17 mouse cellular contexts compared by ENCODE assay signal in genomic region chr2:24472111-24472510, GRCm38 (mm10). TPM values are rescaled to one million over a fixed set of nuclear protein-coding genes. Genes with fewer than 3 reads are reported as not detected.
DNase-seq lines count a peak whose midpoint lies in the region; ATAC-seq lines count a peak whose summit lies in the region.
"Had no signal": no experiment of that assay in that cellular context is flagged by ENCODE, and none has a peak within 500 bp of the region (broad histone marks: within the 10 kb centered on the region; RNA-seq: fewer than 3 reads in every experiment).

No protein-coding gene starts in this region.

- peak; percentile 12 for DNase-seq in heart, adult 11 months
- peak; percentile 91 for DNase-seq in midbrain, embryonic 11.5 days (ENCODE audit: low spot score, missing footprints)
- peak; percentile 39 for DNase-seq in retina, embryonic 14.5 days (ENCODE audit: low spot score)
- no peak for DNase-seq in spleen, postnatal 14 days (ENCODE audit: low spot score in 2 of 2)
- no peak for DNase-seq in spleen, adult 12 weeks (ENCODE audit: low spot score)
- DNase-seq: cerebellum, postnatal 36 days; heart, postnatal 10 days; lung, adult 18-20 months; right cerebral cortex, postnatal 14 days had no signal

- H3K27me3 ChIP-seq in heart, embryonic 11.5 days (ENCODE audit: control insufficient read depth, insufficient read depth, low read length): peaks cover 75% of the 10 kb centered on the region
- H3K27me3 ChIP-seq in midbrain, embryonic 11.5 days (ENCODE audit: control insufficient read depth, insufficient read depth, low read length): peaks cover 53% of the 10 kb centered on the region
- H3K27me3 ChIP-seq in midbrain, embryonic 16.5 days (ENCODE audit: control insufficient read depth, insufficient read depth, low read depth, low read length): peaks cover 26% of the 10 kb centered on the region
- H3K27me3 ChIP-seq in hindbrain, embryonic 15.5 days: peaks cover 51% of the 10 kb centered on the region
- H3K27me3 ChIP-seq: Patski had no signal

- ATAC-seq in heart, embryonic 11.5 days (replicated peaks; ENCODE audit: insufficient number of reproducible peaks, low FRiP score, low TSS enrichment): no peak
- ATAC-seq in midbrain, embryonic 11.5 days (ENCODE audit: low FRiP score): no peak
- ATAC-seq in midbrain, embryonic 16.5 days: no peak
- no peak for ATAC-seq in hindbrain, embryonic 15.5 days (ENCODE audit: low FRiP score, low read depth)
- ATAC-seq: intestine, postnatal 0 days; Patski had no signal

- H3K4me3 ChIP-seq in heart, embryonic 11.5 days (ENCODE audit: low read depth, low read length): no peak overlapping the region
- H3K4me3 ChIP-seq in midbrain, embryonic 11.5 days (ENCODE audit: low read depth, low read length): no peak overlapping the region
- H3K4me3 ChIP-seq in midbrain, embryonic 16.5 days (ENCODE audit: low read depth, low read length): no peak overlapping the region
- peak overlapping the region; percentile 13; the same call in 1 of the 2 replicates for H3K4me3 ChIP-seq in hindbrain, embryonic 15.5 days
- H3K4me3 ChIP-seq: forebrain, embryonic 12.5 days; limb, embryonic 15.5 days had no signal

- no peaks in the 10 kb centered on the region for H3K9me3 ChIP-seq in heart, embryonic 11.5 days (replicated peaks; ENCODE audit: control insufficient read depth, low read length)
- H3K9me3 ChIP-seq in midbrain, embryonic 11.5 days (ENCODE audit: control insufficient read depth, low read length): no peaks in the 10 kb centered on the region
- no peaks in the 10 kb centered on the region for H3K9me3 ChIP-seq in midbrain, embryonic 16.5 days (replicated peaks; ENCODE audit: control insufficient read depth, low read length, poor library complexity, severe bottlenecking)
- no peaks in the 10 kb centered on the region for H3K9me3 ChIP-seq in hindbrain, embryonic 15.5 days
- H3K9me3 ChIP-seq: forebrain, embryonic 12.5 days; limb, embryonic 15.5 days had no signal

- H3K9ac ChIP-seq in heart, embryonic 11.5 days (ENCODE audit: low read depth, low read length): no peak overlapping the region
- no peak overlapping the region for H3K9ac ChIP-seq in midbrain, embryonic 11.5 days (ENCODE audit: low read length)
- no peak overlapping the region for H3K9ac ChIP-seq in midbrain, embryonic 16.5 days (ENCODE audit: low read depth, low read length)
- H3K9ac ChIP-seq in hindbrain, embryonic 15.5 days: no peak overlapping the region
- H3K9ac ChIP-seq: forebrain, embryonic 12.5 days; limb, embryonic 15.5 days had no signal

- H3K4me1 ChIP-seq in heart, embryonic 11.5 days (ENCODE audit: control insufficient read depth, insufficient read depth, low read length): no peaks in the 10 kb centered on the region
- peaks cover 13% of the 10 kb centered on the region for H3K4me1 ChIP-seq in midbrain, embryonic 11.5 days (ENCODE audit: control insufficient read depth, insufficient read depth, low read length)
- peaks cover 3% of the 10 kb centered on the region; the same call in 1 of the 2 replicates for H3K4me1 ChIP-seq in midbrain, embryonic 16.5 days (ENCODE audit: control insufficient read depth, insufficient read depth, low read length)
- peaks cover 16% of the 10 kb centered on the region for H3K4me1 ChIP-seq in hindbrain, embryonic 15.5 days (replicated peaks)

- WGBS in heart, embryonic 11.5 days (ENCODE audit: insufficient replicate concordance): 1% methylated on average over 7 of the region's 7 CpGs
- WGBS in midbrain, embryonic 11.5 days: 4% methylated on average over 7 of the region's 7 CpGs
- WGBS in midbrain, embryonic 16.5 days: 7% methylated on average over 7 of the region's 7 CpGs
- 5% methylated on average over 7 of the region's 7 CpGs for WGBS in hindbrain, embryonic 15.5 days

- no peak overlapping the region for H3K4me2 ChIP-seq in heart, embryonic 11.5 days
- H3K4me2 ChIP-seq in midbrain, embryonic 11.5 days: no peak overlapping the region
- no peak overlapping the region for H3K4me2 ChIP-seq in midbrain, embryonic 16.5 days (ENCODE audit: low read length)
- peak overlapping the region; percentile 20; the same call in 1 of the 2 replicates for H3K4me2 ChIP-seq in hindbrain, embryonic 15.5 days
- H3K4me2 ChIP-seq: forebrain, embryonic 12.5 days; limb, embryonic 15.5 days had no signal

- H3K36me3 ChIP-seq in heart, embryonic 11.5 days (ENCODE audit: control insufficient read depth, insufficient read depth, low read length): no peaks in the 10 kb centered on the region
- no peaks in the 10 kb centered on the region for H3K36me3 ChIP-seq in midbrain, embryonic 11.5 days (ENCODE audit: control insufficient read depth, insufficient read depth, low read length)
- no peaks in the 10 kb centered on the region for H3K36me3 ChIP-seq in midbrain, embryonic 16.5 days (ENCODE audit: control insufficient read depth, insufficient read depth, low read length)
- no peaks in the 10 kb centered on the region for H3K36me3 ChIP-seq in hindbrain, embryonic 15.5 days
- H3K36me3 ChIP-seq: forebrain, embryonic 12.5 days; limb, embryonic 15.5 days had no signal

- H3K27ac ChIP-seq in heart, embryonic 11.5 days (ENCODE audit: low read depth, low read length): no peak overlapping the region
- no peak overlapping the region for H3K27ac ChIP-seq in midbrain, embryonic 11.5 days (ENCODE audit: low read depth, low read length)
- no peak overlapping the region for H3K27ac ChIP-seq in midbrain, embryonic 16.5 days (ENCODE audit: low read length)
- no peak overlapping the region for H3K27ac ChIP-seq in hindbrain, embryonic 15.5 days (replicated peaks)
- H3K27ac ChIP-seq: forebrain, embryonic 12.5 days; limb, embryonic 15.5 days had no signal

RNA-seq across cellular contexts. Expression of gene Pax8, which starts 3.3 kb away (rescaled TPM):
- polyA plus RNA-seq in heart, embryonic 11.5 days (2014; fragmentation: Nextera tagmentation; extraction: Ambion mirVana): 0.27 TPM in 1 of 2 replicates, not detected in the other
- 3.1 and 3.4 TPM in 2 replicates for polyA plus RNA-seq in midbrain, embryonic 11.5 days (2014; fragmentation: Nextera tagmentation; extraction: Ambion mirVana)
- polyA plus RNA-seq in midbrain, embryonic 16.5 days (2015; fragmentation: Nextera tagmentation; extraction: Ambion mirVana): 3.0 and 3.7 TPM in 2 replicates
- polyA plus RNA-seq in hindbrain, embryonic 15.5 days (2015; fragmentation: Nextera tagmentation; extraction: Ambion mirVana): 18.2 and 23.4 TPM in 2 replicates
- polyA plus RNA-seq: urinary bladder, adult 2 months had no signal

Comparison
In these comparisons a context has a peak if more than half of its experiments do, and no peak if none do; other contexts are left out.
1. DNase-seq: peak in heart, adult 11 months (single experiment), midbrain, embryonic 11.5 days (single experiment) and retina, embryonic 14.5 days (single experiment); none in spleen, postnatal 14 days (0 of 2) and spleen, adult 12 weeks (single experiment).